Mouse (Mus musculus) embryonic facial prominence, embryonic 13.5 days (tissue): ENCODE data around the gene Herc1. TPM values are rescaled to one million over a fixed set of nuclear protein-coding genes. Genes with fewer than 3 reads are reported as not detected.
"Not testable (repeated sequence)": the region's sequence is repeated elsewhere in the genome, so short reads cannot be mapped to it uniquely, and the experiment has no call there.

ENCODE experiments used
- ATAC-seq: fragments of 200-750 bp; cut with Nextera tagmentation; 2 replicates; pipeline ENCODE4 v1.8.0; 2017; ENCODE audit warnings: low read depth; ENCODE audit not compliant: insufficient number of reproducible peaks, insufficient read depth, low FRiP score, low TSS enrichment
- H3K27ac ChIP-seq: fragments of 300-500 bp; sonication (generic); 2 replicates; pipeline ENCODE4 v1.5.1; 2015; ENCODE audit warnings: moderate library complexity, mild to moderate bottlenecking, inconsistent platforms
- H3K27me3 ChIP-seq: fragments of 300-500 bp; sonication (generic); 2 replicates; pipeline ENCODE4 v1.6.1; 2015; ENCODE audit warnings: mild to moderate bottlenecking, inconsistent platforms
- H3K36me3 ChIP-seq: fragments of 300-500 bp; sonication (generic); 2 replicates; pipeline ENCODE4 v1.6.1; 2015; ENCODE audit warnings: mild to moderate bottlenecking, inconsistent platforms
- H3K4me1 ChIP-seq: fragments of 300-500 bp; sonication (generic); 2 replicates; pipeline ENCODE4 v1.6.1; 2015; ENCODE audit warnings: inconsistent platforms
- H3K4me2 ChIP-seq: fragments of 300-500 bp; sonication (generic); 2 replicates; pipeline ENCODE4 v1.6.1; 2015; ENCODE audit warnings: moderate library complexity, mild to moderate bottlenecking, inconsistent platforms
- H3K4me3 ChIP-seq: fragments of 300-500 bp; sonication (generic); 2 replicates; pipeline ENCODE4 v1.5.1; 2015; ENCODE audit warnings: mild to moderate bottlenecking, inconsistent platforms
- H3K9ac ChIP-seq: fragments of 300-500 bp; sonication (generic); 2 replicates; pipeline ENCODE4 v1.6.1; 2015; ENCODE audit warnings: mild to moderate bottlenecking, inconsistent platforms
- H3K9me3 ChIP-seq: fragments of 300-500 bp; sonication (generic); 2 replicates; pipeline ENCODE4 v1.6.1; 2016; ENCODE audit warnings: inconsistent platforms
- WGBS: fragments of 180-500 bp; shearing (Covaris S2); methylation state at CpG from one replicate; pipeline ENCODE4 v1.1.7; 2015; ENCODE audit warnings: mixed read lengths; 5-methylcytosine and 5-hydroxymethylcytosine counted together
- polyA plus RNA-seq: library from polyadenylated mRNA; unstranded; fragments of >200 nt; fragmentation: Nextera tagmentation; extraction: Ambion mirVana; gene quantifications from 2 replicates; pipeline ENCODE4 v1.2.1, GENCODE M21; 2015

Gene Herc1
- polyA plus RNA-seq, 1 experiment from 2014 or later, result 24.0 TPM

- Histone ChIP-seq H3K27me3 (no peaks in the 10 kb centered on the region), H3K27ac (no peak overlapping the region), H3K9ac (no peak overlapping the region), H3K36me3 (no peaks in the 10 kb centered on the region), H3K9me3 (no peaks in the 10 kb centered on the region), H3K4me1 (peaks cover 13% of the 10 kb centered on the region), H3K4me2 (no peak overlapping the region), H3K4me3 (no peak overlapping the region)
- ATAC-seq, result no peak
- WGBS, result 74% methylated on average over 2 of the region's 2 CpGs
Observed at GRCm38 (mm10) chr9:66352704-66353103, 2.5 kb downstream of the Herc1 start.

GRCm38 (mm10) chr9:66359135-66359534 is 8.9 kb downstream of the Herc1 start:
- Histone ChIP-seq H3K27ac (no peak overlapping the region), H3K9me3 (no peaks in the 10 kb centered on the region), H3K9ac (no peak overlapping the region), H3K4me1 (0 out of 2 replicates have a peak, but pooled peaks cover 3% of the 10 kb centered on the region), H3K36me3 (no peaks in the 10 kb centered on the region), H3K27me3 (no peaks in the 10 kb centered on the region), H3K4me2 (no peak overlapping the region), H3K4me3 (no peak overlapping the region)
- 83% methylated on average over 4 of the region's 4 CpGs for WGBS
- no peak for ATAC-seq

- H3K9me3 ChIP-seq, result no peaks in the 10 kb centered on the region
- ATAC-seq, result no peak
- H3K27ac ChIP-seq, result no peak overlapping the region
- no peak overlapping the region for H3K9ac ChIP-seq
- H3K4me3 ChIP-seq, result no peak overlapping the region
- no peaks in the 10 kb centered on the region for H3K27me3 ChIP-seq
- H3K36me3 ChIP-seq, result no peaks in the 10 kb centered on the region
- no peak overlapping the region for H3K4me2 ChIP-seq
- 85% methylated on average over 14 of the region's 14 CpGs for WGBS
- 0 out of 2 replicates have a peak, but pooled peaks cover 3% of the 10 kb centered on the region for H3K4me1 ChIP-seq
Observed at GRCm38 (mm10) chr9:66360143-66360690, 10.0 kb downstream of the Herc1 start.

- Histone ChIP-seq H3K36me3 (peaks cover 17% of the 10 kb centered on the region), H3K4me1 (0 out of 2 replicates have a peak, but pooled peaks cover 5% of the 10 kb centered on the region), H3K9ac (no peak overlapping the region), H3K27me3 (no peaks in the 10 kb centered on the region), H3K4me3 (no peak overlapping the region), H3K27ac (no peak overlapping the region), H3K4me2 (no peak overlapping the region), H3K9me3 (no peaks in the 10 kb centered on the region)
- no peak for ATAC-seq
- 62% methylated on average over 4 of the region's 4 CpGs for WGBS
Observed at GRCm38 (mm10) chr9:66368890-66369433, 18.7 kb downstream of the Herc1 start.

- WGBS, result 75% methylated on average over 3 of the region's 3 CpGs
Observed at GRCm38 (mm10) chr9:66370334-66370733, 20.1 kb downstream of the Herc1 start.

GRCm38 (mm10) chr9:66370847-66371246 is 20.6 kb downstream of the Herc1 start:
- Histone ChIP-seq H3K4me3 (no peak overlapping the region), H3K27me3 (no peaks in the 10 kb centered on the region), H3K4me2 (no peak overlapping the region), H3K27ac (no peak overlapping the region), H3K9me3 (no peaks in the 10 kb centered on the region), H3K4me1 (0 out of 2 replicates have a peak, but pooled peaks cover 5% of the 10 kb centered on the region), H3K36me3 (peaks cover 17% of the 10 kb centered on the region), H3K9ac (no peak overlapping the region)
- no peak for ATAC-seq
- 64% methylated on average over 3 of the region's 3 CpGs for WGBS

More at GRCm38 (mm10) chr9:66370334-66370733, 20.1 kb downstream of the Herc1 start:
- H3K9me3 ChIP-seq, result no peaks in the 10 kb centered on the region
- no peak overlapping the region for H3K9ac ChIP-seq
- H3K4me2 ChIP-seq, result no peak overlapping the region
- H3K36me3 ChIP-seq, result peaks cover 17% of the 10 kb centered on the region
- no peak overlapping the region for H3K27ac ChIP-seq
- no peak for ATAC-seq
- 0 out of 2 replicates have a peak, but pooled peaks cover 5% of the 10 kb centered on the region for H3K4me1 ChIP-seq
- no peaks in the 10 kb centered on the region for H3K27me3 ChIP-seq
- no peak overlapping the region for H3K4me3 ChIP-seq

GRCm38 (mm10) chr9:66373432-66373831 is 23.2 kb downstream of the Herc1 start:
- Histone ChIP-seq H3K27me3 (no peaks in the 10 kb centered on the region), H3K4me2 (no peak overlapping the region), H3K4me3 (no peak overlapping the region), H3K36me3 (peaks cover 27% of the 10 kb centered on the region), H3K9me3 (no peaks in the 10 kb centered on the region), H3K9ac (no peak overlapping the region), H3K4me1 (0 out of 2 replicates have a peak, but pooled peaks cover 1% of the 10 kb centered on the region), H3K27ac (no peak overlapping the region)
- WGBS, result 88% methylated on average over 3 of the region's 3 CpGs
- no peak for ATAC-seq

- no peak overlapping the region for H3K27ac ChIP-seq
Observed at GRCm38 (mm10) chr9:66374495-66375478, 24.5 kb downstream of the Herc1 start.

GRCm38 (mm10) chr9:66383417-66383816 is 33.2 kb downstream of the Herc1 start:
- no peak for ATAC-seq
- no peak overlapping the region for H3K4me2 ChIP-seq
- H3K9me3 ChIP-seq, result no peaks in the 10 kb centered on the region
- no peak overlapping the region for H3K4me3 ChIP-seq
- no peaks in the 10 kb centered on the region for H3K4me1 ChIP-seq
- H3K27me3 ChIP-seq, result no peaks in the 10 kb centered on the region
- WGBS, result 91% methylated on average over 3 of the region's 3 CpGs
- H3K36me3 ChIP-seq, result peaks cover 15% of the 10 kb centered on the region; the same call in 1 of the 2 replicates
- H3K9ac ChIP-seq, result no peak overlapping the region
- H3K27ac ChIP-seq, result no peak overlapping the region

More at GRCm38 (mm10) chr9:66374495-66375478, 24.5 kb downstream of the Herc1 start:
- no peak for ATAC-seq
- Histone ChIP-seq H3K9me3 (no peaks in the 10 kb centered on the region), H3K9ac (no peak overlapping the region), H3K27me3 (no peaks in the 10 kb centered on the region), H3K36me3 (peaks cover 27% of the 10 kb centered on the region), H3K4me2 (no peak overlapping the region), H3K4me1 (no peaks in the 10 kb centered on the region), H3K4me3 (no peak overlapping the region)

- not testable (repeated sequence) for H3K4me1 ChIP-seq, H3K27me3 ChIP-seq, ATAC-seq, H3K9ac ChIP-seq, H3K9me3 ChIP-seq, H3K4me3 ChIP-seq, H3K4me2 ChIP-seq, H3K27ac ChIP-seq
- WGBS, result 84% methylated on average over 2 of the region's 2 CpGs
- peaks cover 32% of the 10 kb centered on the region for H3K36me3 ChIP-seq
Observed at GRCm38 (mm10) chr9:66390338-66390737, 40.1 kb downstream of the Herc1 start.

- Histone ChIP-seq H3K4me1 (no peaks in the 10 kb centered on the region), H3K9me3 (no peaks in the 10 kb centered on the region), H3K9ac (no peak overlapping the region), H3K36me3 (peaks cover 27% of the 10 kb centered on the region), H3K27ac (no peak overlapping the region), H3K4me2 (no peak overlapping the region), H3K4me3 (no peak overlapping the region), H3K27me3 (no peaks in the 10 kb centered on the region)
- 92% methylated on average over 5 of the region's 5 CpGs for WGBS
- ATAC-seq, result no peak
Observed at GRCm38 (mm10) chr9:66393304-66393703, 43.1 kb downstream of the Herc1 start.
